Mouse (Mus musculus) macrophage (primary cell): ENCODE results near the gene Nudt16l1. TPM values are rescaled to one million over a fixed set of nuclear protein-coding genes. Genes with fewer than 3 reads are reported as not detected.
A peak's percentile ranks its signal among the peaks of the same experiment; 100 is the strongest.

ENCODE experiments used
- H3K27ac ChIP-seq: fragments of 350-480 bp; formaldehyde crosslinking; 2 replicates; pipeline ENCODE4 v1.9.0; 2021
- H3K36me3 ChIP-seq: fragments of 350-480 bp; formaldehyde crosslinking; 2 replicates; pipeline ENCODE4 v1.9.0; 2021; ENCODE audit errors: inconsistent target
- H3K4me3 ChIP-seq: fragments of 350-480 bp; formaldehyde crosslinking; 2 replicates; pipeline ENCODE4 v1.9.0; 2021; ENCODE audit errors: inconsistent target
- H3K79me2 ChIP-seq: fragments of 350-480 bp; formaldehyde crosslinking; 2 replicates; pipeline ENCODE4 v1.9.0; 2021; ENCODE audit errors: inconsistent target
- WGBS: methylation state at CpG from one replicate; pipeline ENCODE4 v1.1.7; 2026; ENCODE audit warnings: inconsistent platforms; ENCODE audit not compliant: missing documents; 5-methylcytosine and 5-hydroxymethylcytosine counted together
- polyA plus RNA-seq: library from polyadenylated mRNA; stranded (reverse); fragments of 250-400 nt; gene quantifications from 3 replicates; pipeline ENCODE4 v1.2.4, GENCODE M21; 2018; ENCODE audit warnings: inconsistent platforms
- total RNA-seq, 78 experiments: library from RNA; depleted of rRNA; stranded (reverse); fragments of 250-400 nt; gene quantifications; 1 replicate in 9 of 78; 2 replicates in 24 of 78; 3 replicates in 43 of 78; 4 replicates in 2 of 78; pipeline ENCODE4 v1.2.4; 2018; ENCODE audit warnings: inconsistent platforms in 56 of 78

The Nudt16l1 gene
- total RNA-seq (2018; cell fraction: chromatin; rRNA removed) = 10 to 100 TPM; 12.9 to 50.6 (median 28.1) TPM
- total RNA-seq (2018; cell fraction: cytosol; rRNA removed) = 10 to 100 TPM; 24.5 to 63.6 (median 37.5) TPM
- total RNA-seq (2018; cell fraction: nucleus; rRNA removed) = 10 to 100 TPM; 14.8 to 50.2 (median 28.0) TPM
- 17.1 to 56.6 TPM (median 39.4 TPM) in 3 replicates for polyA plus RNA-seq

- Histone ChIP-seq H3K4me3 (peak within 1 kb of the TSS; percentile 93), H3K79me2 (peaks cover 15% of the 10 kb centered on the region; the same call in 1 of the 2 replicates), H3K27ac (peak within 1 kb of the TSS; percentile 78), H3K36me3 (peaks cover 29% of the 10 kb centered on the region)
- 0% methylated on average over 2 of the region's 2 CpGs for WGBS
These were observed at the start of gene Nudt16l1 for GRCm38 (mm10) chr16:4938461-4938860. Nudt16l1 (plus strand) TSS chr16:4938761.

GRCm38 (mm10) chr16:4890201-4890709 is 48.3 kb upstream of the Nudt16l1 start:
- Histone ChIP-seq H3K79me2 (peaks cover 91% of the 10 kb centered on the region), H3K27ac (no peak overlapping the region), H3K36me3 (no peaks in the 10 kb centered on the region), H3K4me3 (no peak overlapping the region)
- WGBS = 99% methylated on average over 4 of the region's 4 CpGs

GRCm38 (mm10) chr16:4892171-4892570 is 46.4 kb upstream of the Nudt16l1 start:
- peaks cover 95% of the 10 kb centered on the region for H3K79me2 ChIP-seq
- H3K27ac ChIP-seq = no peak overlapping the region
- no peak overlapping the region for H3K4me3 ChIP-seq
- 94% methylated on average over 6 of the region's 6 CpGs for WGBS
- no peaks in the 10 kb centered on the region for H3K36me3 ChIP-seq

GRCm38 (mm10) chr16:4894201-4894908 is 44.2 kb upstream of the Nudt16l1 start:
- Histone ChIP-seq H3K79me2 (peaks cover 95% of the 10 kb centered on the region), H3K4me3 (no peak overlapping the region), H3K27ac (peak overlapping the region; percentile 86), H3K36me3 (no peaks in the 10 kb centered on the region)
- WGBS = 41% methylated on average over 7 of the region's 7 CpGs

- Histone ChIP-seq H3K79me2 (peaks cover 95% of the 10 kb centered on the region), H3K27ac (no peak overlapping the region), H3K36me3 (no peaks in the 10 kb centered on the region), H3K4me3 (no peak overlapping the region)
- 73% methylated on average over 5 of the region's 5 CpGs for WGBS
These were observed 42.1 kb upstream of the Nudt16l1 start for GRCm38 (mm10) chr16:4896249-4897027.

- no peak overlapping the region for H3K27ac ChIP-seq
- H3K4me3 ChIP-seq = no peak overlapping the region
- H3K79me2 ChIP-seq = peaks cover 95% of the 10 kb centered on the region
- 81% methylated on average over 7 of the region's 7 CpGs for WGBS
- H3K36me3 ChIP-seq = no peaks in the 10 kb centered on the region
These were observed 41.3 kb upstream of the Nudt16l1 start for GRCm38 (mm10) chr16:4897146-4897730.

- H3K36me3 ChIP-seq = no peaks in the 10 kb centered on the region
- H3K4me3 ChIP-seq = no peak overlapping the region
- WGBS = 63% methylated on average over 6 of the region's 6 CpGs
- no peak overlapping the region for H3K27ac ChIP-seq
- H3K79me2 ChIP-seq = peaks cover 97% of the 10 kb centered on the region
These were observed 39.7 kb upstream of the Nudt16l1 start for GRCm38 (mm10) chr16:4898881-4899280.

- 96% methylated on average over 2 of the region's 2 CpGs for WGBS
- H3K27ac ChIP-seq = no peak overlapping the region
- no peak overlapping the region for H3K4me3 ChIP-seq
- no peaks in the 10 kb centered on the region for H3K36me3 ChIP-seq
- peaks cover 100% of the 10 kb centered on the region for H3K79me2 ChIP-seq
These were observed 38.9 kb upstream of the Nudt16l1 start for GRCm38 (mm10) chr16:4899711-4900110.

- no peak overlapping the region for H3K4me3 ChIP-seq
- WGBS = 96% methylated on average over 7 of the region's 7 CpGs
These were observed 37.4 kb upstream of the Nudt16l1 start for GRCm38 (mm10) chr16:4901167-4901566.

GRCm38 (mm10) chr16:4902390-4902789 is 36.2 kb upstream of the Nudt16l1 start:
- no peaks in the 10 kb centered on the region for H3K36me3 ChIP-seq
- WGBS = 38% methylated on average over 2 of the region's 2 CpGs
- no peak overlapping the region for H3K4me3 ChIP-seq
- no peak overlapping the region for H3K27ac ChIP-seq
- peaks cover 100% of the 10 kb centered on the region for H3K79me2 ChIP-seq

More at GRCm38 (mm10) chr16:4901167-4901566, 37.4 kb upstream of the Nudt16l1 start:
- H3K79me2 ChIP-seq = peaks cover 100% of the 10 kb centered on the region
- H3K36me3 ChIP-seq = no peaks in the 10 kb centered on the region
- no peak overlapping the region for H3K27ac ChIP-seq

- Histone ChIP-seq H3K79me2 (peaks cover 93% of the 10 kb centered on the region), H3K27ac (no peak overlapping the region), H3K4me3 (no peak overlapping the region), H3K36me3 (no peaks in the 10 kb centered on the region)
- 99% methylated on average over 6 of the region's 6 CpGs for WGBS
These were observed 35.0 kb upstream of the Nudt16l1 start for GRCm38 (mm10) chr16:4903491-4904102.

- no peak overlapping the region for H3K4me3 ChIP-seq
- H3K36me3 ChIP-seq = no peaks in the 10 kb centered on the region
- WGBS = 97% methylated on average over 3 of the region's 3 CpGs
- peaks cover 86% of the 10 kb centered on the region for H3K79me2 ChIP-seq
- H3K27ac ChIP-seq = no peak overlapping the region
These were observed 33.7 kb upstream of the Nudt16l1 start for GRCm38 (mm10) chr16:4904878-4905277.

- 100% methylated on average over 1 of the region's 1 CpGs for WGBS
- Histone ChIP-seq H3K36me3 (peaks cover 4% of the 10 kb centered on the region), H3K4me3 (no peak overlapping the region)
These were observed 33.0 kb upstream of the Nudt16l1 start for GRCm38 (mm10) chr16:4905591-4905990.

GRCm38 (mm10) chr16:4906559-4906958 is 32.0 kb upstream of the Nudt16l1 start:
- no peak overlapping the region for H3K27ac ChIP-seq
- H3K79me2 ChIP-seq = peaks cover 75% of the 10 kb centered on the region
- peaks cover 13% of the 10 kb centered on the region for H3K36me3 ChIP-seq
- H3K4me3 ChIP-seq = no peak overlapping the region

More at GRCm38 (mm10) chr16:4905591-4905990, 33.0 kb upstream of the Nudt16l1 start:
- no peak overlapping the region for H3K27ac ChIP-seq
- peaks cover 82% of the 10 kb centered on the region for H3K79me2 ChIP-seq
